Mouse (Mus musculus) monocyte, adult 5-6 weeks (primary cell): ENCODE data around the gene Agfg1. TPM values are rescaled to one million over a fixed set of nuclear protein-coding genes. Genes with fewer than 3 reads are reported as not detected.
A peak's percentile ranks its signal among the peaks of the same experiment; 100 is the strongest.

Experiments
- ATAC-seq: fragments of 153-309, 156-312 bp; replicated peaks from 2 replicates; pipeline ENCODE4 v1.8.0; 2017; ENCODE audit warnings: mild to moderate bottlenecking; ENCODE audit not compliant: low TSS enrichment, insufficient number of reproducible peaks, severe bottlenecking, poor library complexity, low FRiP score
- total RNA-seq: library from RNA; stranded (forward); fragments of 200-1000, 200-491, 200-594 nt; gene quantifications from 3 replicates; pipeline ENCODE4 v1.2.3, GENCODE M21; 2017

The Agfg1 gene
- total RNA-seq, 1 experiment from 2014 or later = 48.1 TPM

- no peak for ATAC-seq
These were observed 18.6 kb upstream of the Agfg1 start for GRCm38 (mm10) chr1:82820626-82821186.

GRCm38 (mm10) chr1:82821846-82822245, 17.4 kb upstream of the Agfg1 start:
- no peak for ATAC-seq

- no peak for ATAC-seq
These were observed 15.1 kb upstream of the Agfg1 start for GRCm38 (mm10) chr1:82824147-82824546.

DNA sequence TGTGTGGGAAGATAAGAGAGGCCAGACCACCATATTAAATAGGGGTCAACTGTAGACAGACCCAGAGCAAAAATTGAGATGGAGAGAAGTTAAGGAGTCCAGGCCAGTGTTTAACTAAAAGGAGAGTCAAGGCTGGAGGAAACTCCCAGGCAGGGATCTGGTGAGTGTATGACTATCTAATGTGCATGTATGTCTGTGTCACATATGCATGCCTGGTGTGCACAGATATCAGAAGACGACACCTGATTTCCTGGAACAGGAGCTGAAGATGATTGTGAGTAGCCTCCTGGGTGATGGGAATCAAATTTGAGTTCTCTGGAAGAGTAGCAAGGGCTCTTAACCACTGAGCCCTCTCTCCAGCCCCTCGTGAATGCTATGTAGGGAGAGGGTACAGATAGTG, 14.0 kb upstream of the Agfg1 start:
- no peak for ATAC-seq

GRCm38 (mm10) chr1:82825783-82826182, 13.5 kb upstream of the Agfg1 start:
- no peak for ATAC-seq

GRCm38 (mm10) chr1:82826911-82827310, 12.4 kb upstream of the Agfg1 start:
- no peak for ATAC-seq

- no peak for ATAC-seq
These were observed 8.5 kb upstream of the Agfg1 start for GRCm38 (mm10) chr1:82830771-82831170.

DNA sequence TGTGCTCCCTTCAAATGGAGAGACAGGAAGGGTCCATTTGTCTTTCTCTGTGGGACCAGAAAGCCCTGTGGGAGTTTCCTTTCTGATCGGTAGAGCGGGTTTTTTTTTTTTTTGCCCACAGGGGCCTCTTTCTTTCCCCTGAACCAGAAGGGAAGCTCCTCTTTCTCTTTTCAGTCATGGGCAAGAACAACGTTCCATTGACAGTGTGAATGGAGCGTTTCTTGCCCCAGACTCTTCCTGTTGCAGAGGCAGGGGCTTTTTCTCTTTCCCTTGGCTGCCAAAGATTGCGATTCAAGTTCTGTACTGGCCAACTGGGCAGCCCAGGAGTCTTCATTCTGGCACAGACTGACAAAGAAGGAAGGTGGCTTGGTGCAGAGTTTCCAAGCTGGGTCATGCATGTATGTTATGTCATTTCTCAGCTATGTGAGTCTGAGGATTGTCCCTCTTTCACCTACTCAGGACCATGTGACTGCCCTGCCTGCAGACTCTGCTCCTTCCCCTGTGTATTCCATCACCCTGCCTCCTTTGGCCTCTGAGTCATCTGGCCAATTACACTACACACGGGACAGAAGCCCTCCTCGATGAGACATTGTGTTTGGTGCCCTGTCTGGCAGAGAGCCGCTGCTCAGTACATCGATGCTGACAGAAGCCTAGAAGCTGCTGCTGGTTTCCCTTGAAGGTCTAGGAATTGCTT, 7.6 kb upstream of the Agfg1 start:
- ATAC-seq = no peak

- ATAC-seq = no peak
These were observed 6.7 kb upstream of the Agfg1 start for GRCm38 (mm10) chr1:82832495-82833021.

- ATAC-seq = no peak
These were observed 5.8 kb upstream of the Agfg1 start for GRCm38 (mm10) chr1:82833501-82833900.

- ATAC-seq = no peak
These were observed 4.7 kb upstream of the Agfg1 start for GRCm38 (mm10) chr1:82834572-82834971.

DNA sequence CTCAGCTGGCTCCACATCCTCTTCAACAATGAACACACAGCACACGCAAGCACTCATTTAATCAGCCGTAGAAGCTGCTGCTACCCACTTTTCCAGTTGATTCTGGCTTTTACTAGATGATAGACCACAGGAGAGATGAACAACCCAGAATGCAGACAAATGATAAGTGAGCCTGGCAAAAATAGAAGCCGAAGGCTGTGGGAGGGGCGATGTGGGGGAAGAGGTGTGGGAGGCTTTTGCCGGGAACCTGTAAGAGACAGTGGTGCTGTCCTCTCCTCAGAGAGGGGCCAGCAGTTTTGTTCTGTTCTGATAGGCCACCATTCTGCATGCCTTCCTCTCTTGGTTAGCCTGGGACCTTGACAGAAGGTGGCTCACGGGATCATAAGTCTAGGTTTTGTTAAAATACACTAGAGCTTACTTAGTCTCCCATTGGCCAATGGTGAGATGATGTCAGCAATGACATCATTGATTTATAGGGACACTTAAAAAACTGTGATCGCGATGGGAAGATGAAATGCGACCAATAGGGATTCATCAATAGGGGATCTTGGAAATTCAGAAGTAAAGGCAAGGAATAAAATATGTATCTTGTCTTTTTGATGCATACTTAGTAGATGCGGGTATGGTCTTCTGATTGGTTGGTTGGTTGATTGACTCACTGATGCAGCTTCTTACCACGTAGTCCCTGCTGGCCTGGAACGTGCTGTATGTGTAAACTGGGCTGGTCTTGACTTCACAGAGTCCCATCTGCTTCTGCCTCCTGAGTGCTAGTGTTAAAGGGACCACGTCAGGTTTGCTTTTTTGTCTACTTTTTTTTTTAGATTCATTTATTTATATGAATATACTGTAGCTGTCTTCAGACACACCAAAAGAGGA, 2.7 kb upstream of the Agfg1 start:
- no peak for ATAC-seq

DNA sequence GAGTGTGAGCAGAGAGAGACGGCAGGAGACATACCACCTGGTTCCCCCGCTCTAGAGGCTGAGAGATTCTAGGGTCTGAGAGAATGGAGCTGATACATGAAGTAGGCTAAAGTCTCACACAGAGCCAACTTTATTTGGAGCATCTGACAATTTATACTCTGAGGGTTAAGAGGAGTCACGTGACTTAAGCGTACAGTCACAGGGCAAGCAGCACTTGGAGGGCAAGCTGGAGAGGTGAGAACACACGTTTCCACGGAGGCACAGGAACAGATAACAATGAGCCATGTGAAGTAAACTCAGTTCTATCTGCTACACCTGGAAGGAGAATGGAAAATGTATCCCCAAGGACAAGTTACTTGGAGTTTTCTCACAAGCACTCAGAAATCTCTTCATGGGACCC, 1.7 kb upstream of the Agfg1 start:
- no peak for ATAC-seq

DNA sequence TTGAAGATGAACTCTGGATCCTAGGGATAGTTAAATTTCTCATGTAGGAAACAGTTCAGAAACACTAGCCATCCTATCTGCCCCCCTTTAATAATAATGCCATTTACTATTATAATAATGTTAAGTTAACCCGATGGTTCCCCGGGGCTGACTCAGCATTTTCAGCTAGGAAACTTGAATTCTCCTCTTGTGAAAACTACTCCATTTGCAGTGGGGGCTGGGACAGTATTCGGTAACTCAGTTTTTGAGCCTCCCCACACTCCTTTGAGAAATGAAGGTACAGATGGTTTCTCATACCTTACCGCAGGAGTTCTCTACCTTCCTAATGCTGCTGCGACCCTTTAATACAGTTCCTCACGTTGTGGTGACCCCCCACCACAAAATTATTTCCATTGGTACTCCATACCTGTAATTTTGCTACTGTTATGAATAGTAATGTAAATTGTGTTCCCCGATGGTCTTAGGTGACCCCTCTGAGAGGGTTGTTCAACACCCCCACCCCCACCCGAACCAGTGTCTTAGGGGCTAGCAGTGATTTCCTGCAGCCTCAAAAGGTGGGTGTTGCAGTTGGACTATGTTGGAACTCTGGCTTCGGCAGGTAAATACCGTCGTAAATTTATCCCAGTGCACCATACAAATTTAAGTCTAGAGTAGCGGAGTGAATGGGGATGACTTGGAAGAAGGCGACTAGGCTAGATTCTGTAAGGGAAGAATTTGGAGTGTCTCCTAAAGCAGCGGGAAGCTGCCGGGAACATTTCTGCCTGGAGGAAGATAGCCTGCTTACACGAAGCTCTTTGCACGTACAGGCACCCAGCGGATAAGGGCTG, 601 bp upstream of the Agfg1 start:
- no peak for ATAC-seq

DNA sequence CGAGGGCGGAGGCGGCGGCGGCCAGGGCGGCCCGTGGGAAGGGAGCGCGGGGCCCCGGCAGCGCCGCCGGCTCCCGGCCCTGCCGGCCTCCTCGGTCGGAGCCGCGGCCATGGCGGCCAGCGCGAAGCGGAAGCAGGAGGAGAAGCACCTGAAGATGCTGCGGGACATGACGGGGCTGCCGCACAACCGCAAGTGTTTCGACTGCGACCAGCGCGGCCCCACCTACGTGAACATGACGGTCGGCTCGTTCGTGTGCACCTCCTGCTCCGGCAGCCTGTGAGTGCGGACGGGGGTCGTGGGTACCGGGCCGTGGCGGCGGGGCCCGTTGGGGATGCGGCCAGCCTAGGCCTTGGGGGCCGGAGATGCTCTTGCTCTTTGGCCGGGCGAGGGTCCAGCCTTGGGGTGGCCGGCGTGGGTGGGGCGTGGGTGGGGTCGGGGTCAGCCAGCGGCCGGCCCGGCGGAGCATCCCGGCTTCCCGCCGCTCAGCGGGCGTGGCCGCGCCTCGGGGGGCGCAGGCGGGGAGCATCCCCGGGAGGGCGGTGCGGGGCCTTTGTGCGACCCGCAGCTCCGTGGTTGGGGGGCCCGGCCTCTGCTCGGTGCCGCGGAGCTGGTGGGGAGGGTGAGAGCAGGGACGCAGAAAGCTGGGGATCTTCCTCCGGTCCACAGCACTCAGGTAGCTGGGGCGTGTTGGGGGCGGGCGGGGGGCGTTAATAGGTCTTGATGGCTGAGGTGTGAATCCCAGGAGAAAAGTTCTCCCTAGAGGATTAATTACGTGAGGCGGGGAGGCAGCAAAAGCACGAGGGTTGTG, 535 bp downstream of the Agfg1 start:
- peak; percentile 38 for ATAC-seq

GRCm38 (mm10) chr1:82855729-82856128, 16.4 kb downstream of the Agfg1 start:
- ATAC-seq = no peak

DNA sequence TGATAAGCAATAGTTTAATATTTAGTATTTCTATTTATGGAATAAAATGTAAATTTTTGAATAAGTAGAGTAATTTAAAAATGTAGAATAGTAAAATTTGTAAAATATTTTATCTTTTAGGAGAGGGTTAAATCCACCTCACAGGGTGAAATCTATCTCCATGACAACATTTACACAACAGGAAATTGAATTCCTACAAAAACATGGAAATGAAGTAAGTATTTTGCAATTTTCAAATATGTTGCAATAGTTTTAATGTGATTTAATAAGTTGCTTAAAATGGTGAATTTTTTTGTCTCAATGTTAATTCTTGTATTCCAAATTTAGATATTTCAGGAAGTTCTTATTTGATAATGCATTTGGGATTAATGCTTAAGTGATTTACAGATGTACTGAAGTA, 19.0 kb downstream of the Agfg1 start:
- no peak for ATAC-seq

GRCm38 (mm10) chr1:82860391-82860790, 21.1 kb downstream of the Agfg1 start:
- no peak for ATAC-seq
